Mouse (Mus musculus) T-helper 2 cell (primary cell): ENCODE results near the gene Eif2ak3.
"Not testable (repeated sequence)": the region's sequence is repeated elsewhere in the genome, so short reads cannot be mapped to it uniquely, and the experiment has no call there.

Experiments used
- in situ Hi-C: fragments of 300-600 bp; cut with MboI, MseI; formaldehyde crosslinking; loops from one replicate; pipeline ENCODE4 v1.15.1; 2025; ENCODE audit warnings: high pct_unique_total_duplicates

Gene Eif2ak3

GRCm38 (mm10) chr6:70844002-70844804, at the start of gene Eif2ak3:
Gene Eif2ak3, plus strand, starts transcription at chr6:70844515.
- in situ Hi-C loops = no loop called here

- in situ Hi-C loops = no loop called here
These were observed 47.4 kb upstream of the Eif2ak3 start for GRCm38 (mm10) chr6:70796940-70797339.

GRCm38 (mm10) chr6:70797581-70798251, 46.6 kb upstream of the Eif2ak3 start:
- in situ Hi-C loops = no loop called here

DNA sequence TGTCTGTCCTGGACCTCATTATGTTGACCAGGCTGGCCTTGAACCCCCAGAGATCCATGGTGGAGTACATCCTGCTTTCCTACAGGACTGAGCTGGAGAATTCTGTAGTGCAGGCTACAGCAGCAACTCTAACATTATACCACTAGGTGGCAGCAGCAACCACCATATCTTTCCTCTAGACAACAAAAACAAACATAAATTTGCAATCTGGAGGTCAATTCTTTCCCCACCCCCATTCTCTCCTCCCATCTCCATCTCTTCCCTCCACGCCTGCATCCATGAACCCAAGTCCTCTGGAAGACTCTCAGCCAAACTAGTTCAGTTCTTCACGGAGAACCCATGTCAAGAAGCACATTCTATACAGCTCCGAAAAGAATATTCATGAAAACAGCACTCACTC, 39.7 kb upstream of the Eif2ak3 start:
- in situ Hi-C loops = no loop called here

GRCm38 (mm10) chr6:70805267-70805666, 39.0 kb upstream of the Eif2ak3 start:
- in situ Hi-C loops = no loop called here

DNA sequence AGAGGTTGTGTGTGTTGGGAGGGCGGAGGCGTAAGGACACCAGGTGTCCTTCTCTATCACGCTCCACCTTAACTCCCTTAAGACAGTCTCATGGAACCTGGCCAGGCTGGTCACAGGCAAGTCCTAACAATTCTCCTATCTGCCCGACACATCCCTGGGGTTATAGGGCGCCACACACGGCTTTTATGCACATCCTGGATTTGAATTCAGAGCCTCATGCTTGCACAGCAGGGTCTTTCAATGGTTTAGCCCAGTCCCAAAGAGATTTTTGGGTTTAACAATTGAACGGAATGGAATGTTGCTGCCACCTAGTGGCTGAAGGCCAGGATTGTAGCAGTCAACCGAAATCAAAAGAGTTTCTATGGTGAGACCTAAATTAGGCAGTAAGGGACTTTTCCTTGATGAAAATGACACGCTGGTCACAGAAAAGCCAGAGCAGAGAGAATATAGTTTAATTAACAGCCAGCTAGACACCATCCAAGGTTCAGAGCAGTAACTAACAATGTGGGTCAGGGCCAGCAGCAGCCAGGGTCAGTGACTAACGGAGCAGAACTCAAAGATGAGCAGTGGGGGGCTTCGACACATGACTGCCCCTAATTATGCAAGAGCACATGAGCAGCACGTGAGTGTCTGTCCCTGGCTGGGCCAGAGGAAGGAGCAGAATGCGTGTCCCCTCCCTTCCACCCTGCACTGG, 38.3 kb upstream of the Eif2ak3 start:
- in situ Hi-C loops = no loop called here

DNA sequence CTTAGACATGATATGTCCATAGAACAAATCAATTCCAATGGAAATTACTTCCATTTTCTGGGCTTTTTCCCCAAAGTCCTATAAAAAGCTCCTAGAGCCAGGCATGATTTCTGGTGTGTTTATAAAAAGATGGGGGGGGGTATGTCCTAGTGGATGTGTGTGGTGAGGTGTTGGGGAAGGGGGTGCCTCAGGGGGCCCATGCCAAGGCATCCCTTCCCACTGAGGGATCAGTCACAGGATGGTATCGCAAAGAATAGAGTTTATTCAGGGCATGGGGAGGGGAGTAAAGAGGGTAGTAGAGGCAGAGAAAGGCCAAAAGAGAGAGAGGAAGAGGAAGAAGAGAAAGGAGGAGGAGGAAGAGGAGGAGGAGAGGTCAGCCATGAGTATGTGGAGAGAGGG, 37.8 kb upstream of the Eif2ak3 start:
- in situ Hi-C loops = no loop called here

DNA sequence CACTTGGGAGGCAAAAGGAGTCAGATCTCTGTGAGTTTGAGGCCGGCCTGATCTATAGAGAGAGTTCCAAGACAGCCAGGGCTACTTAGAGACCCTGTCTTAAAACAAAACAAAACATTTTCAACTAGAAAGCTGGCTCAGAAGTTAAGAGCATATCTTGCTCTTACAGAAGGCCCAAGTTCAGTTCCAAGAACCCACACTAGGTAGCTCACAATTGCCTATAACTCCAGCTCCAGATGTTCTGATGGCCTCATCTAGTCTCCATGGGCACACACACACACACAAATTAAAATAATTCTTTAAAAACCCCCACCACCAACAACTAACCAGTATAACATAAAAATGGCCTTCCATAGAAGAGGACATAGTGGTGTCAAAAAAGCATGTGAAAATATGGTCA, 33.8 kb upstream of the Eif2ak3 start:
- in situ Hi-C loops = loop anchor here (5.0 kb wide), 1 partner anchor 67 kb away; no protein-coding TSS in a partner anchor

- in situ Hi-C loops = loop anchor here (5.0 kb wide), 1 partner anchor 65 kb away; no protein-coding TSS in a partner anchor
These were observed 32.5 kb upstream of the Eif2ak3 start for GRCm38 (mm10) chr6:70811557-70812525.

- in situ Hi-C loops = loop anchor here (5.0 kb wide), 1 partner anchor 65 kb away; no protein-coding TSS in a partner anchor
These were observed 31.8 kb upstream of the Eif2ak3 start for GRCm38 (mm10) chr6:70812526-70812895.

- in situ Hi-C loops = loop anchor here (5.0 kb wide), 1 partner anchor 63 kb away; no protein-coding TSS in a partner anchor
These were observed 30.2 kb upstream of the Eif2ak3 start for GRCm38 (mm10) chr6:70813921-70814628.

- in situ Hi-C loops = loop anchor here (5.0 kb wide), 1 partner anchor 63 kb away; no protein-coding TSS in a partner anchor
These were observed 29.7 kb upstream of the Eif2ak3 start for GRCm38 (mm10) chr6:70814629-70814950.

DNA sequence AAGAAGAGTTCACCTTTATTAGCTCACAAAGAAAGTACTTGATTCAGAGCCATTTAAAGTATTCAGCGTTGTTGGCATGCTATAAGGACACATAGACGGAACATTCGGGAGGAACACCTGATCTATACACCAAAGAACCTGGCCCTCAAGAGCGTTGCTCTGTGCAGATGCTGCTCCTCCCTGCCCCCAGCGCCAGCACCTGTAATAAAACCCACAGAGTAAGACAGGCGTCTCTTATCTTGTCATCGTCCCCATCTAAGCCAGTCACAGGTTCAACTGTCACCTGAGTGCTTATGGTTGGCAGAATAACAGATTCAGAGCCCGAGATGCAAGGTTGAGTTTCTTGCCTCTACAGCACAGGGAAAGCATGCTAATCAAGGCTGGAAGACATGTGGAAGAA, 28.8 kb upstream of the Eif2ak3 start:
- in situ Hi-C loops = no loop called here

- in situ Hi-C loops = no loop called here
These were observed 22.7 kb upstream of the Eif2ak3 start for GRCm38 (mm10) chr6:70821566-70821965.

DNA sequence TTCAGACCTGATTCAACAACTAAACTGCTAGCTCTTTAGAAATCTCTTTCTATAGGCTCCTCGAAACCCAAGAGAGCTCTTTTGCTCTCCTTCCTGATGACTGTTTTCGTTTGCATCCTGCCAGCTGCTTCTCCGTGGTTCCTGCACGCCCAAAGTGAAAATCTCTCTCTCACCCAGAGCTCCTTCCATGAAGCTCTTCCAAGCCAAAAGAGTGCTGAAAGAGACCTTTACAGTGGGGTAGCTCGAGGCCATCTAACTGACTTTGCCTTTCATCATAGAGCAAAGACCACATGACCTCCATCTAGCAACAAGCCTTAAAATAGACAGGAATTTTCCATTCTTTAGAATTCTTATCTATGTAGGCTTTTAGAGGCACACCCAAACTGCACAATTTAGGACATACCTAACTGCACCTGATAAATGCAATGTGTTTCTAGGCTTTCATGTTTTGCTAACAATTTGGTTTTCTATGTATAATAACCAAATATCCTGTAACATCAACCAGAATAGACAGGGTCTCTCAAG, 21.9 kb upstream of the Eif2ak3 start:
- in situ Hi-C loops = no loop called here

- in situ Hi-C loops = not testable (repeated sequence)
These were observed 21.0 kb upstream of the Eif2ak3 start for GRCm38 (mm10) chr6:70823277-70823676.

DNA sequence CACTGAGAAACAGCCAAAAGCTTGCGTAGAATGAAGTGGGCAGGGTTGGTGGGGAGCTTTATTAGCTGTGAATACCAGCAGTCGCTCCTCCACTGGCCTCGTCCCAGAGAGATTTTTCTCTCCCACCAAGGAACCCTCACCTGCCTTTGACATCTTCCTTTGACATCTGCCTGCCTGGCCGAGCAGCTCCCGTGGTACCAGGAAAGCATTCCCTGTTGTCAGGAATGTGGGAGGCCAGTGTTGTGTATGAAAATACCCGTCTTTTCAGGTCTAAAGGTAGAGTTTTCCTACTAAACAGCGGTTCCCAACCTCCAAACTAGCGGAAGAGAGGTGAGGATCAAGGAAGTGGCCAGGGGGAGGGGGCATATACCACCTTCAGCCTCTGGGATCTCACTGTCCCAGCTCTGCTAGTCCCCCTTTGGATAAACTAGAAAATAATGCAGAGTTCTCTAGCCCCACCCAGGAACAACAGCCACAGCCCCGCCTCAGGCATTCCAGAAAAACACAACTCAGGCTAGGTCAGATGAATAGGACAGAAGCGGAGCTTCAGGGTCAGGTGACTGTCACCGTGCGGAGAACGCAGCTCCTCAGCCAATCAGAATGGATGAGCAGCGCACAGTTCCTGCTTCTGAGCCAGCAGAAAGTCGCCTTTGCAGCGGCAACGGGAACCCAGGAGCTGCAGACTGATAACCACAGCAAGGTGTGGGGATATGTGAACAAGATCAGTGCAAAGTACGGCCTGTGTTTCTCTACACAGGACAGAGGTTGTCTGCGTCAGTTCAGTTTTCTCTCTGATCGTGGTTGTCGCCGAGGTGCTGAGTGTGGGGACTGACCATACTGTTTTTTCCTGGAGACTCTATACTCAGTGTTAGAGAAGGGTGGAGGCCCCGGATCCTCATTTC, 20.0 kb upstream of the Eif2ak3 start:
- in situ Hi-C loops = no loop called here

- in situ Hi-C loops = no loop called here
These were observed 19.4 kb upstream of the Eif2ak3 start for GRCm38 (mm10) chr6:70824987-70825337.

- in situ Hi-C loops = no loop called here
These were observed 14.9 kb upstream of the Eif2ak3 start for GRCm38 (mm10) chr6:70829451-70829850.
